26 mouse cellular contexts compared by ENCODE assay signal in the genomic region with DNA sequence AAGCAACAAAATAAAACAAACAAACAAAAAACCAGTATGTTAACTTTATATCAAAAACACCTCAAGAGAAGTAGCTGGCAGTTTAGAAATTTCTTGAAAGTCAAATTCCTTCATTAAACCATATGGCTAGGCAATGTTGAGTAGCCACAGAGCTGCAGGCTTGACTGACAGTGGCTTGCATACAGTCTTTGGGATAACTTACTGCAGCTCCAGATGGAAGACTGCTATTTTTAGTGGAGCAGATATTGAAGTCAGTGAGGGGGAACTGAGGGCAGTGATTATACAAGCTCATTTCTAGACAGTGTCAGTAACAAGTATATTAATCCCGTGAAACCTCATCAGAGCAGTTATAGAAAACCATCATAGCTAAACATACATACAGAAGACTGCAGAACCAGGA.
"Had no signal": no experiment of that assay in that cellular context is flagged by ENCODE, and none has a peak within 500 bp of the region (broad histone marks: within the 10 kb centered on the region; RNA-seq: fewer than 3 reads in every experiment).

No protein-coding gene starts in this region.

- H3K4me3 ChIP-seq: embryonic facial prominence, embryonic 10.5 days; embryonic facial prominence, embryonic 12.5 days; embryonic facial prominence, embryonic 13.5 days; embryonic facial prominence, embryonic 15.5 days; erythroblast, embryonic 14.5 days; forebrain, embryonic 10.5 days; forebrain, embryonic 12.5 days; forebrain, embryonic 13.5 days; forebrain, embryonic 15.5 days; gastrocnemius, adult 2 months; heart, adult 2 months; heart, embryonic 10.5 days had no signal

- H3K9ac ChIP-seq: embryonic facial prominence, embryonic 12.5 days; embryonic facial prominence, embryonic 13.5 days; embryonic facial prominence, embryonic 15.5 days; forebrain, embryonic 12.5 days; forebrain, embryonic 13.5 days; forebrain, embryonic 15.5 days had no signal

- H3K27me3 ChIP-seq: embryonic facial prominence, embryonic 12.5 days; embryonic facial prominence, embryonic 13.5 days; embryonic facial prominence, embryonic 15.5 days; forebrain, embryonic 12.5 days; forebrain, embryonic 13.5 days; forebrain, embryonic 15.5 days had no signal

- ATAC-seq: forebrain, embryonic 13.5 days; forebrain, embryonic 15.5 days; forebrain, embryonic 16.5 days had no signal

- DNase-seq: cerebellum, adult 8-10 months; cerebellum, adult 9-10 months; cerebellum, adult 9-11 months; cerebellum, postnatal 10 days; cerebellum, postnatal 25 days; cerebellum, postnatal 36 days; embryo, embryonic 11 days; gastrocnemius, adult 2 months; gastrocnemius, postnatal 10 days; gastrocnemius, postnatal 14 days; gastrocnemius, postnatal 25 days; gastrocnemius, postnatal 36 days; heart, adult 11 months; heart, adult 18-20 months; heart, adult 2 months had no signal

- H3K4me1 ChIP-seq: embryonic facial prominence, embryonic 10.5 days; embryonic facial prominence, embryonic 12.5 days; embryonic facial prominence, embryonic 13.5 days; embryonic facial prominence, embryonic 15.5 days; forebrain, embryonic 10.5 days; forebrain, embryonic 12.5 days; forebrain, embryonic 13.5 days; forebrain, embryonic 15.5 days; heart, embryonic 10.5 days had no signal

- H3K27ac ChIP-seq: embryonic facial prominence, embryonic 10.5 days; embryonic facial prominence, embryonic 12.5 days; embryonic facial prominence, embryonic 13.5 days; embryonic facial prominence, embryonic 15.5 days; forebrain, embryonic 10.5 days; forebrain, embryonic 12.5 days; forebrain, embryonic 13.5 days; forebrain, embryonic 15.5 days; gastrocnemius, adult 2 months; heart, adult 2 months; heart, embryonic 10.5 days had no signal

- H3K4me2 ChIP-seq: embryonic facial prominence, embryonic 12.5 days; embryonic facial prominence, embryonic 13.5 days; embryonic facial prominence, embryonic 15.5 days; forebrain, embryonic 12.5 days; forebrain, embryonic 13.5 days; forebrain, embryonic 15.5 days had no signal

- H3K9me3 ChIP-seq: embryonic facial prominence, embryonic 10.5 days; embryonic facial prominence, embryonic 12.5 days; embryonic facial prominence, embryonic 13.5 days; embryonic facial prominence, embryonic 15.5 days; forebrain, embryonic 10.5 days; forebrain, embryonic 12.5 days; forebrain, embryonic 13.5 days; forebrain, embryonic 15.5 days; heart, embryonic 10.5 days had no signal

- H3K36me3 ChIP-seq: embryonic facial prominence, embryonic 10.5 days; embryonic facial prominence, embryonic 12.5 days; embryonic facial prominence, embryonic 13.5 days; embryonic facial prominence, embryonic 15.5 days; forebrain, embryonic 10.5 days; forebrain, embryonic 12.5 days; forebrain, embryonic 15.5 days; heart, embryonic 10.5 days had no signal
